Mouse (Mus musculus) liver, embryonic 11.5 days (tissue): ENCODE measurements around the gene Snu13. TPM values are rescaled to one million over a fixed set of nuclear protein-coding genes. Genes with fewer than 3 reads are reported as not detected.

Source experiments
- ATAC-seq: fragments of 200-750 bp; cut with Nextera tagmentation; replicated peaks from 2 replicates; pipeline ENCODE4 v1.8.0; 2017; ENCODE audit warnings: moderate number of reproducible peaks, mild to moderate bottlenecking, moderate TSS enrichment, moderate library complexity; ENCODE audit not compliant: low FRiP score
- DNase-seq: peaks from one replicate; pipeline ENCODE4 v3.0.0-alpha.2; 2017; ENCODE audit warnings: low spot score
- H3K27ac ChIP-seq: fragments of 300-500 bp; sonication (generic); 2 replicates; pipeline ENCODE4 v1.5.1; 2014; ENCODE audit warnings: mild to moderate bottlenecking, low read depth, low read length, control low read depth
- H3K27me3 ChIP-seq: fragments of 300-500 bp; sonication (generic); replicated peaks from 2 replicates; pipeline ENCODE4 v1.6.1; 2014; ENCODE audit warnings: low read length, mixed read lengths; ENCODE audit not compliant: control insufficient read depth, insufficient read depth
- H3K36me3 ChIP-seq: fragments of 300-500 bp; sonication (generic); 2 replicates; pipeline ENCODE4 v1.6.1; 2014; ENCODE audit warnings: mild to moderate bottlenecking, low read length, moderate library complexity, mixed read lengths; ENCODE audit not compliant: control insufficient read depth, insufficient read depth
- H3K4me1 ChIP-seq: fragments of 300-500 bp; sonication (generic); replicated peaks from 2 replicates; pipeline ENCODE4 v1.6.1; 2014; ENCODE audit warnings: low read length, mixed read lengths; ENCODE audit not compliant: control insufficient read depth, insufficient read depth
- H3K4me2 ChIP-seq: fragments of 300-500 bp; sonication (generic); 2 replicates; pipeline ENCODE4 v1.6.1; 2014; ENCODE audit warnings: mild to moderate bottlenecking, control low read depth, moderate library complexity
- H3K4me3 ChIP-seq: fragments of 300-500 bp; sonication (generic); 2 replicates; pipeline ENCODE4 v1.5.1; 2014; ENCODE audit warnings: low read depth, low read length, control low read depth
- H3K9ac ChIP-seq: fragments of 300-500 bp; sonication (generic); 2 replicates; pipeline ENCODE4 v1.6.1; 2014; ENCODE audit warnings: low read depth, low read length, control low read depth
- H3K9me3 ChIP-seq: fragments of 300-500 bp; sonication (generic); 2 replicates; pipeline ENCODE4 v1.6.1; 2016; ENCODE audit warnings: low read length, inconsistent platforms, mixed read lengths; ENCODE audit not compliant: control insufficient read depth
- WGBS: fragments of 180-500 bp; shearing (Covaris S2); extraction: QIAGEN DNeasy Blood & Tissue Kit; methylation state at CpG from one replicate; pipeline ENCODE4 v1.1.7; 2014; 5-methylcytosine and 5-hydroxymethylcytosine counted together
- polyA plus RNA-seq: library from polyadenylated mRNA; unstranded; fragments of >200 nt; fragmentation: Nextera tagmentation; extraction: Ambion mirVana; gene quantifications from 2 replicates; pipeline ENCODE4 v1.2.1, GENCODE M21; 2014

Snu13 gene
- polyA plus RNA-seq, 1 experiment from 2014 or later: 393 TPM

- DNase-seq: no peak
- Histone ChIP-seq H3K36me3 (peaks cover 11% of the 10 kb centered on the region), H3K4me2 (no peak overlapping the region), H3K9me3 (no peaks in the 10 kb centered on the region), H3K4me3 (no peak overlapping the region), H3K27me3 (no peaks in the 10 kb centered on the region), H3K9ac (no peak overlapping the region), H3K4me1 (peaks cover 18% of the 10 kb centered on the region), H3K27ac (no peak overlapping the region)
- 84% methylated on average over 6 of the region's 6 CpGs for WGBS
- no peak for ATAC-seq
These were observed 53.4 kb downstream of the Snu13 start for GRCm38 (mm10) chr15:81993992-81994391.

- H3K36me3 ChIP-seq: peaks cover 4% of the 10 kb centered on the region; the same call in 1 of the 2 replicates
- H3K4me3 ChIP-seq: 0 out of 2 replicates have a peak overlapping the region, but pooled peaks have one; percentile 5
- H3K4me2 ChIP-seq: peak overlapping the region; percentile 47
- 35% methylated on average over 7 of the region's 7 CpGs for WGBS
- no peaks in the 10 kb centered on the region; the same call in 1 of the 2 replicates for H3K27me3 ChIP-seq
- ATAC-seq (peak; percentile 96), DNase-seq (peak; percentile 65)
- no peak overlapping the region for H3K27ac ChIP-seq
- H3K9me3 ChIP-seq: no peaks in the 10 kb centered on the region
- peaks cover 18% of the 10 kb centered on the region for H3K4me1 ChIP-seq
- 0 out of 2 replicates have a peak overlapping the region, but pooled peaks have one; percentile 30 for H3K9ac ChIP-seq
These were observed 56.8 kb downstream of the Snu13 start for GRCm38 (mm10) chr15:81990549-81990948.

Other genes starting within 250 kb of the Snu13 start
- 12.0 and 12.6 TPM in 2 replicates for gene Tef, start 245.2 kb downstream of the Snu13 start, polyA plus RNA-seq
- gene Tob2, start 188.8 kb downstream of the Snu13 start, polyA plus RNA-seq: 18.3 and 19.3 TPM in 2 replicates
- gene Phf5a, start 175.7 kb downstream of the Snu13 start, polyA plus RNA-seq: 224 and 237 TPM in 2 replicates
- gene Aco2, start 175.3 kb downstream of the Snu13 start, polyA plus RNA-seq: 177 and 185 TPM in 2 replicates
- 131 and 134 TPM in 2 replicates for gene Polr3h, start 121.4 kb downstream of the Snu13 start, polyA plus RNA-seq
- 3.7 and 3.9 TPM in 2 replicates for gene Csdc2, start 110.8 kb downstream of the Snu13 start, polyA plus RNA-seq
- 34.6 and 40.6 TPM in 2 replicates for gene Pmm1, start 86.7 kb downstream of the Snu13 start, polyA plus RNA-seq
- not detected in 2 replicates for gene 1700029P11Rik, start 67.1 kb downstream of the Snu13 start, polyA plus RNA-seq
- 133 and 151 TPM in 2 replicates for gene Xrcc6, start 59.8 kb downstream of the Snu13 start, polyA plus RNA-seq
- gene Desi1, start 13.7 kb downstream of the Snu13 start, polyA plus RNA-seq: 27.4 and 30.3 TPM in 2 replicates
- gene 4930407I10Rik, start 11.6 kb upstream of the Snu13 start, polyA plus RNA-seq: not detected in 2 replicates
- not detected in 2 replicates for gene Mei1, start 22.4 kb upstream of the Snu13 start, polyA plus RNA-seq
- 17.1 and 17.5 TPM in 2 replicates for gene Ccdc134, start 80.3 kb upstream of the Snu13 start, polyA plus RNA-seq
- gene Srebf2, start 99.6 kb upstream of the Snu13 start, polyA plus RNA-seq: 99.7 and 101 TPM in 2 replicates
- 0.12 and 0.73 TPM in 2 replicates for gene Shisa8, start 165.2 kb upstream of the Snu13 start, polyA plus RNA-seq
- gene Tnfrsf13c, start 176.8 kb upstream of the Snu13 start, polyA plus RNA-seq: 0.16 and 0.56 TPM in 2 replicates
- gene Cenpm, start 197.2 kb upstream of the Snu13 start, polyA plus RNA-seq: 56.5 and 58.8 TPM in 2 replicates
- not detected in 2 replicates for gene 1500009C09Rik, start 204.8 kb upstream of the Snu13 start, polyA plus RNA-seq
- 7.1 and 7.4 TPM in 2 replicates for gene Sept3, start 227.3 kb upstream of the Snu13 start, polyA plus RNA-seq